8 mouse cellular contexts compared by ENCODE assay signal in genomic region chr19:7419134-7419533, GRCm38 (mm10). TPM values are rescaled to one million over a fixed set of nuclear protein-coding genes. Genes with fewer than 3 reads are reported as not detected.
DNase-seq lines count a peak whose midpoint lies in the region; ATAC-seq and TF ChIP-seq lines count a peak whose summit lies in the region.

No protein-coding gene starts in this region.

- no peak for ATAC-seq in hindbrain, embryonic 13.5 days (ENCODE audit: low FRiP score)
- no peak for ATAC-seq in midbrain, embryonic 12.5 days (ENCODE audit: low FRiP score, low read depth)

- H3K9me3 ChIP-seq in hindbrain, embryonic 13.5 days, result no peaks in the 10 kb centered on the region
- H3K9me3 ChIP-seq in midbrain, embryonic 12.5 days, result no peaks in the 10 kb centered on the region

- H3K27me3 ChIP-seq in heart, adult 2 months (ENCODE audit: control insufficient read depth, insufficient read depth, low read length), result no peaks in the 10 kb centered on the region
- no peaks in the 10 kb centered on the region for H3K27me3 ChIP-seq in hindbrain, embryonic 13.5 days
- H3K27me3 ChIP-seq in midbrain, embryonic 12.5 days, result peaks cover 5% of the 10 kb centered on the region; the same call in 1 of the 2 replicates

- no peak for TF ChIP-seq POLR2A in heart, adult 2 months (IDR thresholded peaks at IDR 0.05; ENCODE audit: insufficient read depth, low read depth, low read length)

- 36% methylated on average over 6 of the region's 6 CpGs for WGBS in heart, adult 2 months
- 16% methylated on average over 6 of the region's 6 CpGs for WGBS in hindbrain, embryonic 13.5 days
- 28% methylated on average over 6 of the region's 6 CpGs for WGBS in midbrain, embryonic 12.5 days

- H3K4me1 ChIP-seq in heart, adult 2 months (ENCODE audit: control insufficient read depth, insufficient read depth, low read length), result peaks cover 10% of the 10 kb centered on the region
- H3K4me1 ChIP-seq in brown adipose tissue, adult 24 weeks (ENCODE audit: control insufficient read depth, insufficient read depth, insufficient read length, low read length), result peaks cover 10% of the 10 kb centered on the region
- peaks cover 70% of the 10 kb centered on the region for H3K4me1 ChIP-seq in hindbrain, embryonic 13.5 days (replicated peaks)
- H3K4me1 ChIP-seq in midbrain, embryonic 12.5 days, result peaks cover 67% of the 10 kb centered on the region

- intact Hi-C loops in heart, adult 2 months (cut with DNase I), result no loop called here
- intact Hi-C loops in left cerebral cortex, postnatal 4 days (cut with DNase I), result loop anchor here (5.0 kb wide), 1 partner anchor 37 kb away; the partner anchor contains the start of gene Spindoc

- no peak for TF ChIP-seq CTCF in heart, adult 2 months (IDR thresholded peaks at IDR 0.05)

- TF ChIP-seq EP300 in heart, adult 2 months (IDR thresholded peaks at IDR 0.05; ENCODE audit: insufficient read depth, low read depth, low read length), result no peak

- H3K4me3 ChIP-seq in heart, adult 2 months, result no peak overlapping the region
- H3K4me3 ChIP-seq in brown adipose tissue, adult 24 weeks (ENCODE audit: insufficient read depth, low read depth, low read length), result peak overlapping the region; percentile 16
- peak overlapping the region; percentile 85 for H3K4me3 ChIP-seq in hindbrain, embryonic 13.5 days
- H3K4me3 ChIP-seq in midbrain, embryonic 12.5 days, result peak overlapping the region; percentile 78

- 0 out of 2 replicates have a peak, but pooled peaks cover 1% of the 10 kb centered on the region for H3K79me2 ChIP-seq in heart, adult 2 months (replicated peaks; ENCODE audit: control insufficient read depth, insufficient read depth, low read length)

- DNase-seq in heart, adult 2 months, result no peak
- no peak for DNase-seq in heart, adult 8-10 months (ENCODE audit: low spot score)
- no peak for DNase-seq in left cerebral cortex, postnatal 4 days
- no peak for DNase-seq in ovary, postnatal 14 days (ENCODE audit: low spot score)
- DNase-seq in left cerebral cortex, adult 8-10 months (ENCODE audit: low spot score in 2 of 2), result no peak

- H3K9ac ChIP-seq in heart, adult 2 months (ENCODE audit: low read depth, low read length), result no peak overlapping the region
- H3K9ac ChIP-seq in hindbrain, embryonic 13.5 days, result peak overlapping the region; percentile 98
- peak overlapping the region; percentile 100 for H3K9ac ChIP-seq in midbrain, embryonic 12.5 days (replicated peaks)

- H3K27ac ChIP-seq in heart, adult 2 months, result peak overlapping the region; percentile 9
- H3K27ac ChIP-seq in brown adipose tissue, adult 24 weeks (replicated peaks; ENCODE audit: low read depth, low read length), result no peak overlapping the region
- H3K27ac ChIP-seq in hindbrain, embryonic 13.5 days, result peak overlapping the region; percentile 99
- H3K27ac ChIP-seq in midbrain, embryonic 12.5 days (replicated peaks), result peak overlapping the region; percentile 98

- H3K36me3 ChIP-seq in heart, adult 2 months (ENCODE audit: control insufficient read depth, insufficient read depth, low read length), result no peaks in the 10 kb centered on the region
- peaks cover 34% of the 10 kb centered on the region for H3K36me3 ChIP-seq in hindbrain, embryonic 13.5 days
- peaks cover 34% of the 10 kb centered on the region for H3K36me3 ChIP-seq in midbrain, embryonic 12.5 days

- H3K4me2 ChIP-seq in hindbrain, embryonic 13.5 days, result peak overlapping the region; percentile 85
- H3K4me2 ChIP-seq in midbrain, embryonic 12.5 days (replicated peaks), result peak overlapping the region; percentile 80

RNA-seq across cellular contexts. Expression of gene 2700081O15Rik, which starts 1.7 kb away (rescaled TPM):
- 10 to 100 TPM; 13.1 to 13.4 TPM for total RNA-seq in heart, adult 2 months (2021)
- 16.4 and 25.7 TPM in 2 replicates for polyA plus RNA-seq in heart, adult 2 months (2012; rRNA removed)
- 10 to 100 TPM; 11.5 to 12.0 (median 11.8) TPM for total RNA-seq in heart, adult 8-10 months (2022)
- polyA plus RNA-seq in brown adipose tissue, adult 24 weeks (2012; ENCODE audit: insufficient read depth, insufficient read length, missing spikeins), result 7.6 and 8.3 TPM in 2 replicates
- polyA plus RNA-seq in hindbrain, embryonic 13.5 days (2015; fragmentation: Nextera tagmentation; extraction: Ambion mirVana), result 17.7 and 18.0 TPM in 2 replicates
- polyA plus RNA-seq in midbrain, embryonic 12.5 days (2016; fragmentation: Nextera tagmentation; extraction: Ambion mirVana), result 15.4 and 17.4 TPM in 2 replicates
- 100 to 1,000 TPM; 145 to 166 TPM for total RNA-seq in left cerebral cortex, postnatal 4 days (2021)
- total RNA-seq in left cerebral cortex, adult 8-10 months (2022), result 10 to 100 TPM; 28.0 to 28.8 (median 28.5) TPM

RNA-seq across cellular contexts. Expression of gene Spindoc, which starts 36.3 kb away (rescaled TPM):
- 10 to 100 TPM; 11.6 to 14.0 TPM for total RNA-seq in heart, adult 2 months (2021)
- 12.4 and 13.4 TPM in 2 replicates for polyA plus RNA-seq in heart, adult 2 months (2012; rRNA removed)
- 10 to 100 TPM; 13.3 to 15.1 (median 13.8) TPM for total RNA-seq in heart, adult 8-10 months (2022)
- polyA plus RNA-seq in brown adipose tissue, adult 24 weeks (2012; ENCODE audit: insufficient read depth, insufficient read length, missing spikeins), result 5.8 and 6.3 TPM in 2 replicates
- 34.0 and 42.7 TPM in 2 replicates for polyA plus RNA-seq in hindbrain, embryonic 13.5 days (2015; fragmentation: Nextera tagmentation; extraction: Ambion mirVana)
- 44.0 and 48.3 TPM in 2 replicates for polyA plus RNA-seq in midbrain, embryonic 12.5 days (2016; fragmentation: Nextera tagmentation; extraction: Ambion mirVana)
- total RNA-seq in left cerebral cortex, postnatal 4 days (2021), result 10 to 100 TPM; 38.9 to 43.9 TPM
- total RNA-seq in left cerebral cortex, adult 8-10 months (2022), result 10 to 100 TPM; 21.8 to 27.1 (median 25.3) TPM

Comparison
In these comparisons a context has a peak if more than half of its experiments do, and no peak if none do; other contexts are left out.
1. RNA of gene 2700081O15Rik, which starts 1.7 kb away (total RNA-seq): 145 to 166 TPM in left cerebral cortex, postnatal 4 days; 28.0 to 28.8 TPM in left cerebral cortex, adult 8-10 months, 13.1 to 13.4 TPM in heart, adult 2 months and 11.5 to 12.0 TPM in heart, adult 8-10 months; every median in the first group is over 4 times any median in the second.